Mouse (Mus musculus) MEL-GATA-1-ER (cell line): ENCODE data around the gene Gm20388.
A peak's percentile ranks its signal among the peaks of the same experiment; 100 is the strongest.

Experiments used
- DNase-seq: peaks from one replicate; pipeline ENCODE4 v3.0.0-alpha.2; 2012; ENCODE audit warnings: low read depth; ENCODE audit errors: extremely low read depth

Gene Gm20388

DNA sequence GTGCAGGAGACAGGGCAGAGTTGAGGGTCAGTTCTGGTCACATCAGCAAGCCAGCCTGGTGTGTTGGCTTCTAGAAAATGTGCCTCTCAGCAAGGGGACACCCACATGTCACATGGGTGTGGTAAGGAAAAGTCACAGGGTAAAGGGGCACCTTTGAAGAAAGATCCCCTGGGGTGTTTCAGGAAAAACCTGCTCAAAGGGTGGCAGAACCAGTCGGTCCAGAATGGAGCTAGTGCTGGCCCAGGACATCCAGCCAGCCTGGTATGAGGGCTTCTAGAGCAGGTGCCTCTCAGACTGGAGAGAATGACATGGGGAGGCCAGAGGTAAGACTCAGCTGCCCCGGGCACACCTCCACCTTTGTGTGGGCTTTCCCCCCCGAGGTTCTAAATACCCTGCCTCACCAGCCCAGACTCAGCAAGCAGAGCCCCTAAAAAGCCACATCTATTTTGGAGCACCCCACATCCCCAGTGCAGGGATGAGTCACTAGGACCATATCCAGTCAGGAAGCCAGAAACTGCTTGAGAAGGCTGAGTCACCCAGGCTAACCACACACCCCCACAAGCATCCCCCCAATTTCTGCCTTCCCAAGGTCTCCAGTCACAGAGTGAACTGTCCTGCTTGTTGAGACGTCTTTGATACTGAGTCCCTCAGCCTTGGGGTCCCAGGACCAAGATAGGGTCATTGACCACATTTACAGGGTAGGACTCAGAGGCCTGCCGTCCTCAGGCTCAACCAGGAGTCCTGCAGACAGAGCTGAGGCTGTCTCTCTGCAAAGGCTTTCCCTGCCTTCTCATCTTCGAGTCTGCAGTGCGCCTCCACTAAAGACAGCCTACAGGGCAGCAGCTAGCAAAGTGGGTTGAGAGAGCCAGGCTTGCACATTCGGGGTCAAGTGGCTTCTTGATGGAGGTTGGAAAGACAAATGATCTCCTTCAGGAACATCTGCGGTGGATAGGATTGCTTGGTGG is 2445.3 kb downstream of the Gm20388 start:
- no peak for DNase-seq

DNA sequence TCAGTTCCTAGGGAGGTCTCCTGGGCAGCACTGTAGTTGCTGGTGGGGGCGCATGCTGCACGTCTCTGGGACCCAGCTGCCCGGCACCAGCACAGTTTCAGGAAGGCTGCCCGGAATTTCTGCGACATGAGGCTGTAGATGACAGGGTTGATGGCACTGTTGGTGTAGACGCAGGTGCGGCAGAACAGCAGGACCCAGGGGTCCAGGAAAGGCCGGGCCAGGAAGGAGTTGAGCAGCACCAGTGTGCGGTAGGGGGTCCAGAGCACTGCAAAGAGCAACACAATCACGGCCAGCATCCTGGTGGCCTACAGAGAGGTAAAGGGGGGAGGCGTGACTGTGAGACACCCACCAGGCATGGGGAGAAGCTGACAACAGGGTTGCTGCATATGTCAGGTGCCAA is 2446.6 kb downstream of the Gm20388 start:
- no peak for DNase-seq

DNA sequence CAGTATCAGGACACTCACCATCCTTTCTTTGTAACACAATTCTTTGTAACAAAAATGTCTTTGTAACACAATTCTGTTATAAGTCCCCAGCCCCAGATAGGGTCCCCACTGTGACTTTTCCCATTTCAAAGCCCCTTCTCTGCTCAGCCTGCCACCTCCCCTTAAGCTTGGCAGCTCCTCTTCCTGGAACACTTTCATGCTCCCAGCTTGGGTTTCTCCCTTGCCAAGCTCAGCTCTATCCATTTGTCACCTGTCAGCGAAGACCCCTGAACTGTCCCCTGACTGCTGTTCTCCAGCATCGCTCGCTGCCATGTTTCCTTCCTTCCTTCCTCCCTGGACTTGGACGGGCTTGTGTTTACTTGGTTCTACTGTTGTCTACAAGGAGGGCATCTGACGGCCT is 2447.0 kb downstream of the Gm20388 start:
- no peak for DNase-seq

DNA sequence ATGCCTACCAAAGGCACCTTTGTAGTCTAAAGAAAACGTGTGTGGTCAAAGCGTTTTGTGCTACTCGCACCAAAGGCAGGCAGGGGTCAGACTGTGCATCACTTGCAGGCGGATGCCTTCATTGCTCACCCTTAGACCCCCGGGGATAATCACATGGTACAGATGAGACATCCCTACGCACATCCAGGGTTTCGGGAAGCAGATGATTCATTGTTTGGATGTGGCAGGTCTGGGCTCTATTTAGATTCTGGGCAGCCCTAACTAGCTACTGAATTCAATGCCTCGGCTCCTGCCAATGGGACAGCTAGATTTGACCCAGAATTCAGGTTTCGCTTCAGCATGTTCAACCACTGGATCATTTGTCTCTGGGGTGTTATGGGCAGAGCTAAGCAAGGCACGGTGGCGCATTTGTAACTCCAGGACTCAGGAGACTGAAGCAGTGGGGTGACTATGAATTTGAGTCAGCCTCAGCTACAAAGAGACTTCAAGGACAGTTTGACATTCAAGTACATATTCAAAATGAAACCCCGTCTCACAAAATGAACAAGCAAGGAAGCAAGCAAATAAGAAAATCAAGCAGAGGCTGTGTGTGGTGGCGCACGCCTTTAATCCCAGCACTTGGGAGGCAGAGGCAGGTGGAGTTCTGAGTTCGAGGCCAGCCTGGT is 2448.6 kb downstream of the Gm20388 start:
- no peak for DNase-seq

DNA sequence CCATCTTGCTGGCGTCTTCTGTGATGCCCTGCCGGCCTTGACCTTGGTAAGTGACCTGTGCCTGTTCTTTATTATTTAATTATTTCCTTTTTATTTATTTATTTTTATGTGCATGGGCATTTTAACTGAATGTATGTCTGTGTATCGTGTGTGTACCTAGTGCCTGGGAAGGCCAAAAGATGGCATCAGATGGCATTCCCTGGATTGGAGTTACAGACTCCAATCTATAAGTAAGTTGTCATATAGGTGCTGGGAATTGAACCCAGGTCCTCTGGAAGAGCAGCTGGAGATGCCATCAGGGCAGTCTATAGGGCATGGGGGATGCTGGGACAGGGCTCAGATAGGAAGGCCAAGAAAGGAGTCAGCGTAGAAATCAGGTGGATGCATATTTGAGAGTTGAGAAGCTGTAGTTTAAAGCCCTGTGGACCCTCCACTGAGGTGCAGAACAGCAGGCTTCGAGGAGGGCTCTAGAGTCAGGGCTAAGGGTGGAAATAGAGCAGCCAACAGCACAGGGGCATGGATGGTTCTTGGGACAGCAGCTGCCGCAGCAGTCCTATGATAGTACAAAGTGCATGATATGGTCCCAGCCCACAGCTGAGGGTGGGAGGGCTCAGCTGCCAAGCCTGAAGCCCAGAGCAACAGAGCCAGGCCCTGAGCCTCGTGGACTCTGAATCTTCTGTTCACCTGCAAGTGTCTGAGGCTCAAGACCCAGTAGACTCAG is 2450.2 kb downstream of the Gm20388 start, which contains the start of gene Trhr2:
Gene Trhr2, minus strand, starts transcription at position 51 of the 721 bp plus-strand sequence.
- DNase-seq, result no peak

DNA sequence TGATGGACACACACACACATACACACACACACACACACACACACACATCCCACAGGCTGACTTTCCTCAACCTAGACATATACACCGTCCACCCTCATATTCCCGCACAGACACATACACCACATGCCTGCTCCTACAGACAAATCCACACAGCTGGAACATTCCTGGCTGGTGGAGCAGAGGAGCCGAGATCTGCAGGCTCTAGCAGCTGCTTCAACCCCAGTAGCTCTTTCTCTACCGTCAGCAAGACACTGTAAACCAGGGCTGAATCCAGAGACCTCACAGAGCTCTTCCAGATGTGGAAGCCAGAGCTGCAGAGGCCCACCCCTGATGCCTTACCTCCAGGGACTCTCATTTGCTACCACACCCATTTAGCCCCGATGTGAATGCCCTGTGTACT is 2451.6 kb downstream of the Gm20388 start:
- DNase-seq, result no peak

DNA sequence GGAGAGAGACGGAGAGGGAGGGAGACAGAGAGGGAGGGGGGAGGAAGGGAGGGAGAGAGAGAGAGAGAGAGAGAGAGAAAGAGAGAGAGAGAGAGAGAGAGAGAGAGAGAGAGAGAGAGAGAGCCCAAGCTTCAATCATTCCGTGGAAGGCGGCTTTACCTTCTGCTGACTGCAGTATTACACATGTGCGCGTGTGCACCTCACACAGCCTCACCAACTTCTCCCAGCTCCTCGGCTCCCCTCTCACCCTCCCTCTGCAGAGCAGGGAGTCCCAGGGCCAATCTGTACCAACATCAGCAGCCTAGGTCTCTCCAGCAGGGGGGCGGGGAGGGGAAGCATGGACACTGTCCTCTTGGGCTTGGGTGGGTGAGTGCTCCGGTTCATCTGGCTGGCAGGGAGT is 2452.3 kb downstream of the Gm20388 start:
- no peak for DNase-seq

DNA sequence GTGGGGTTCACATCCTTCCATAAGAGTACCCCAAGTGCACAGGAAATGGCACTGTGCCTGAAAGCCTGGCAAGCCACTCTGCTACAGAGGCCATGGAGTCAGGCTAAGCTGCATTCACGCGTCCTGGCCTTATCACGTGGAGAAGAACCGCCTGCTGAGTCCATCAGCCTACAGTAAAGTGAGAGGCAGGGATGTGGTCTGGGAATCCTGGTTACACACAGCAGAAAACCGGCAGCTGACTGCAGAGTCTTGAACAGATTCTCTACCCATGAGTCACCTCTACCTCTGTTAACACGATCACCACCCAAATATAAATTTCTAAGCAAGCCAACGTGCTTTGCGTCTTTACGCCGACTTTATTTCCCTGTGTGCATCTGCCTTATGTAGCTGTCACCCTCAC is 2457.9 kb downstream of the Gm20388 start:
- DNase-seq, result no peak

DNA sequence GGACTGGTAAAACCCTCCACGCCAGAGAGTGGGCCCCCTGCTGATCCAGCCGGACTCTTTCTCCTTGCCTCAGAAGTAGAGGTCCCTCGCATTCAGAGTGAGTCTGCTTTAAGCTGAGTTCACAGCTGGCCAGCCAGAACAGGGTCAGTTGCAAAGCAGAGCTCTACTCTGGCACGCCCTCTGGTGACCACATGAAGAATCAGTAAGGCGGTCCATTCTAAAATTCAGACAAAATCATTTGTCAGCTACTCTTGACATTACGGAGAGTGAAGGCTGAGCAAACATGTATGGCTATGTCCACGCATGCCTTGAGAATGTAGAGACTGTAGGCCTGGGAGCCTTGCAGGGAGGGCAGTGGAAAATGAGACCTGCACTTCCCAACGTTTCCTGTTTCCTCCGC is 2459.0 kb downstream of the Gm20388 start:
- peak; percentile 35 for DNase-seq

DNA sequence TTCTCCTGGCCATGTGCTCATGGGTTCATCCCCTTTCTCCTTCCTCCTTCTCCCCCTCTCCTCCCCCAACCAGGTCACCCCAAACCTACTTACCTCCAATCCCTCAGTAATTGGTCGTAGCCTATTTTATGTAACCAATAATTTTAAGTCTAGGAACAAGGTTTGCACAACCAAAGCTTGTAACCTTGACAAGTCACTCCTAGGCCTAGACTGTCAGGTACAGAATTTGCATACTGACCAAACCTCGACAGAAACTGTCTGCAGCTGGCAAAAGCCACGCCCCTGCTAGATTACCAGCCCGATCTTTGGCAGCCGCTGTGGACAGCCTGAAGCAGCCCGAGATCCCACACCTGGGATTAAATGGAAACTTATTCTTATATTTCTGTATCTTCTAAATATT is 2461.1 kb downstream of the Gm20388 start:
- DNase-seq, result no peak

DNA sequence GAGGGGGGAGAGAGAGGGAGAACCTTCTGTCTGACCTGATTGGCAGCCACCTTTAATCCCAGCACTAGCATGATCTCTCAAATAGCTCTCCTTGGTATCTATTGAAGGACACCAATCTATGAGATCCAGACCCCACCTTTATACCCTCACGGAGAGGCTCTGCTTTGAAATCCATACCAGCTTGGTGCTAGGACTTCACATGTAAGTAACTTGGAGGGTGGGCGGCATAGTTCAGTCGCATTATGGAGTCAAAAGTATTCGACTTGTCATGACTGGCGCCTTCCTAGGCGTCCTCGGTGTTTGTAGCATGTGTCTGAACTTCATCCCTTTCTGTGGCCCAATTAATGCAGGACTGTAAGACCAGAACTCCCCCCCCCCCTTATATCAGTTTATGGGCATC is 2464.7 kb downstream of the Gm20388 start:
- no peak for DNase-seq

DNA sequence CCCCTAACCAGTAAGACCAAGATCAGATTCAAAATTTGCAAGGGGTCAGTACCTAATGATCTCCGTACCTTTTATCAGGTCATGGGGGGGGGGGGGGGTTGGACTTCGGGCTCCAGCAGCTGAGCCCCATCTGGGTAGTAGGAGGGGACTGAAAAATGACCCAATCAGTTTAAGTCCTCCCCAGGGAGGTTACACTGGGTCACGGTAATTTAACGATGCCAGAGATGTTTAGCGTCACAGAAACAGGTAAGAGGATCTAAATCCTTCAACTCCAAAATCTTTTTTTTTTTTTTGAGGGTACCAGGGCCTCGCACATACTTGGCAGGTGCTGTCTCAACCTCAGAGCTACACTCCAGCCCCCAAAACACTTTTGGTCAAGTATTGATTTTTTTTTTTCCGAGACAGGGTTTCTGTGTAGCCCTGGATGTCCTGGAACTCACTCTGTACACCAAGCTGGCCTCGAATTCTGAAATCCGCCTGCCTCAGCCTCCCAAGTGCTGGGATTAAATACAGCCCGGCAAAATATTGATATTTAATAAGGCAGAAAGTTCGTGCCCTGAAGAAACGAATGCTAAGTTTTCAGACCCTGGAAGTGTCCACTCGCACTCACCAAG is 2465.2 kb downstream of the Gm20388 start:
- DNase-seq, result no peak

DNA sequence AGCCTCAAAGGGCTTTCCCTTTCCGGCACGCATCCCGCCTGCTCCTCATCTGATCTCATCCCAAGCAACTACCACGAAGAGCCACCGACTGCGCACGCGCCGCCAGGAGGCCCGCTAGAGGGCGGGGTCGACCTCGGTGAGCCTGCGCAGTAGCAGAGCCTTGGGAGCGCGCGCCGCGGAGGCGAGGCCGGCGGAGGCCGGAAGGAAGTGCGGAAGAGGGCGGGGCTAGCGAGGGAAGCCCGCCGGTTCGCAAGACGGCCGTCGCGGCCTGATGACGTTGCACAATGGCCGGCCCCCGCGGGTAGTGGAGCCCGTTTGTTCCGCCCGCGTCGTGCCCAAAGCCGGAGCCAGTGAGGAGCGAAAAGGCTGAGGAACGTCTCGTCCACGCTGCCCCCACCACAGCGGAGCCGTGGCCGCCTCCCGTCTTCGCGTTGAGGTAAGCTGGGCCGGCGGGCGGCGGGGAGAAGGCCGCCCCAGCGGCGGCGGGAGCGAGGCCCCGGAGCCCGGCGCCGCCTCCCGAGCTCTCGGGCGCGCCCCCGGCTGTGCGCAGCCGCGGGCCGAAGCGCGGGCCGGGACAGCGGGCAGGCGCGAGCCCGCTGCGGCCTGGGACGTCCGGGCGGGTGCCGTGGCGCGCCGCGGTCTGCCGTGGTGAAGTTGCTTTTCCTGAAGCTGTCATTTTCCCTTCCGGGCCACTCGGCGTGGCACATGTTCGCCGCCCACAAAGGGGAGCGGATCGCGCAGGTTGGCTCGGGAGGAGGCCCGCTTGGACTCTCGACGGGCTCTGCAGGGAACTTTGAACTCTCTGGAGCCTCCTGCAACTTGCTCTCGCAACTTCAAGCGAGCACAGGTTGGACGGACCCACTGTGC is 2466.0 kb downstream of the Gm20388 start, which contains the start of gene Zc3h18:
Gene Zc3h18, plus strand, starts transcription at position 245 of the 867 bp plus-strand sequence.
- DNase-seq, result peak; percentile 85

DNA sequence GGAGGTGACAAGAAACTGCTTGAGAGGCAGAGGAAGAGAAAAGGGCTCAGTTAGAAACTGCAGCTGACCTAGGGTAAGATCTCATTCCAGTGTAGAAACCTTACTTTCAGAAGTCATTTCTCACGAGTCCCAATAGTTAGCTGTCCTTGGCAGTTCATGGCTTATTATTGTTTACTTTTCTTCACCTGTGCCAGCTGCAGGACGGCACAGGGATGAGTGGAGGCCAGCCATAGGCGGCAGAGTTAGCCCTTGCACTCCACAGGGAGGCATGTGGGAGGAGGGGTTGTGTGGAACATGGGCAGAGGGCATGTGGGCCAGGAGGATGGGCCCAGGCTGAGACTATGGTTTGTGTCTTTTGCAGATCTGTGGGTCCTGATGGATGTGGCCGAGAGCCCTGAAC is 2472.4 kb downstream of the Gm20388 start:
- no peak for DNase-seq

DNA sequence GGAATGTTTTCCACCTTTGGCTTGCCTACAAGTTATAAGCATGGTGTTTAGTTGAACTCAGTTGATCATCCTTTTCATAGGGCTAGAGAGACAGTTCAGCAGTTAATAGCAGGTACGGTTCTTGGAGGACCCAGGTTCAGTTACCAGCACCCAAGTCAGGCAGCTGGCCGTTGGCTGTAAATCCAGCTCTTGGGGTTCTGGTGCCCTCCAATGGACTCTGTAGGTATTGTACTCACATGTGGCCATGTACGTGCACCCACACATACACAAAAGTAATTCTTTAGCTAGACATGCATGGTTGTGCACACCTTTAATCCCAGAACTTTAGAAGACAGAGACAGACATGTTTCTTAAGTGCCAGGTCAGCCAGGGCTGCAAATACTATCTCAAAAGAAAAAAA is 2478.7 kb downstream of the Gm20388 start:
- DNase-seq, result no peak

DNA sequence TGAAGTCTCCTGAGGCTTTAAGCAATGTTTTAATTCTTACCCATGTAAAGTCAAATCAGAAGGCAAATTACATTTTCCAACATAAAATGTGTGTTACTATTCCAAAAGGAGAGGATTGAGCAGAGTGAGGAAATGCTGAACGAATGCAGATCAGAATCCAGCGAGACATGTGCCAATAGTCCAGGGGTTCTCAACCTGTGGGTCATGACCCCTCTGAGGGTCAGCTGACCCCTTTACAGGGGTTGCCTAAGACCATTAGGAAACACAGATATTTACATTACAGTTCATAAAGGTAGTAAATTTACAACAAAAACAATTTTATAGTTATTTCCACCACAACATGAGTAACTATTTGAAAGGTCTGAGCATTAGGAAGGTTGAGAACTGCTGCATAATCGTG is 2480.1 kb downstream of the Gm20388 start:
- DNase-seq, result no peak

DNA sequence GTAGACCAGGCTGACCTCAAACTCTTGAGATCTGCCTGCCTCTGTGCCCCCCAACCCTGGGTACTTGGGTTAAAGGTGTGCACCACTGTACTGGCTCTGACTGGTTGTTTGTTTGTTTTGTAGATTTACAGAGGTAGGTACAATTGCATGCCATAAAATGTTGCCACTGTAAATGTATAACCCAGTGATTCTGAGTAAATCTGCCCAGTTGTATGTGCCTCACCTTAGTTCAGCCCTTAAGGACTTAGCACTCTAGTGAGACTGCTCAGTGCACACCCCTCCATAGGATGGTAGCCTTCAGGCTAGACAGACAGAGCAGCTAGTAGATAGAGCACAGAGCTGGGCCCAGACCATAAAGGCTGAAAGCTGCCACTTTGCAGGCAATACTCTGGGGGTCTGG is 2483.1 kb downstream of the Gm20388 start:
- no peak for DNase-seq

DNA sequence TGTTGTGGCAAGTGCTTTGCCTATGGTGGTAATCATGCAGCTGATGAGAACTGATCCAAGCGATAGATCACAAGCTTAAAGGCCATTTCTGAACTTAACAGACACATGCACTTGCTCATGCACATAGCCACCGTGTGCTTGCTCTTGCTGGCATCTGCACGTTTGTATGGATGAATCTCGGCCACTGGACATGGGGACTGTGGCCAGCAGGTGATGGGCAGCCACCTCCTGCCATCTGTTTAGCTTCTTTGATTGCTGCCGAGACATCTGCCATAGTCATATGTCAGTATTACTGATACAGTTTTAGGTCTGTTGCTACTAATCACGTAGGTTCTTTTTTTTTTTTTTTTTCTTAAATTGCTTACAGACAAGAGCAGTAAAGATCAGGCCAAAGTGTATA is 2484.7 kb downstream of the Gm20388 start:
- no peak for DNase-seq

DNA sequence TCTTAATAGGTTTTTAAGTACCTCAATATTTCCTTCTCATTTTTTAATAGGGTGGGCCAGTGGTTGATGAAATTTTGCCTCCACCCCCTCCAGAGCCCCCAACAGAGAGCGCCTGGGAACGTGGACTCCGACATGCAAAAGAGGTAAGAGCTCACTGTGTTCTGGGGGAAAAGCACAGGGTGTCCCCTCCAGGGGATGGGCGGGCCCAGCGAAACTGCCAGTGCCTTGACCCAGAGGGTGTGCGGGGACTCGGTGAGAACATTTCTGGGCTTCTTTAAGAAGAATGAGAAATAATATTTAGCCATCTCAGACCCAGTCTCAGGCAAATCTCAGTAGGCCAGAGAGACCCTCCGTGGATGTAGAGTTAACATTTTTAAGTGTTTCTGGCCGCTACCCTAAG is 2487.5 kb downstream of the Gm20388 start:
- DNase-seq, result no peak

DNA sequence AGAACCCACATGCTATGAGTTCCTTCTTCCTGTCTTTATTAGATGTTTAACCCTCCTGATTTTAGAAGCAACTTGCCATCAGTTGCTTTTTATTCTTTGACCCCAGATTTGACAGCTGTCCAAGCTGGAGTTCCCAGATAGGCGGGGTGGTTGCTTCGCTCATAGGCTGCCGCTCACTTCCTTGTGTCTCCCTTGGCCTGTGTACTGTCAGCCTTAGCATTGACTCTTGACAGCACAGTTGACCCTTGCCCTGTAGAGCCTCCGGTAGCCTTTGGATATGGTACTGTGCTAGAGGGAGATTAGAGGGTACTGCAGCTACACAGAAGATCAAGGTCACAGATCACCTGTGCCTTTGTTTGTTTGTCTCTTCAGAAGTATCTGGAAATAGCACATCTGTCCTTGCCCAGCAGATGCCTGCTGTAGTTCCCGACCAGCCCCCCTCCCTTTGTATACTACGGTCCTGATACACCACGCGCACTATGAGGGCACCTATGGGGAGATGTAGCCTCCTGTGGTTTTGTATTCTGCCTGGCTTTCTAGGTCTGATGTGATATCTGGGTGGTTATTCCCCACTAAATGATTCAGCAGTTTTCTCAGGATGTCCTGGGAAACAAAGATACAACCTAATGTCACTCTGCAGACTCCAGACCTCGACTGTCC is 2494.6 kb downstream of the Gm20388 start:
- peak; percentile 33 for DNase-seq
